Mouse (Mus musculus) brown adipose tissue, adult 24 weeks (tissue): ENCODE data around the gene Ihh. TPM values are rescaled to one million over a fixed set of nuclear protein-coding genes. Genes with fewer than 3 reads are reported as not detected.

Experiments used
- H3K27ac ChIP-seq: fragments of 200-500 bp; replicated peaks from 2 replicates; pipeline ENCODE4 v1.5.1; 2012; ENCODE audit warnings: low read depth, mild to moderate bottlenecking, low read length
- H3K4me1 ChIP-seq: fragments of 200-500 bp; 2 replicates; pipeline ENCODE4 v1.6.1; 2012; ENCODE audit warnings: low read length, mixed read lengths; ENCODE audit not compliant: control insufficient read depth, insufficient read depth, insufficient read length
- H3K4me3 ChIP-seq: fragments of 200-500 bp; 2 replicates; pipeline ENCODE4 v1.5.1; 2012; ENCODE audit warnings: low read depth, mild to moderate bottlenecking, low read length, moderate library complexity; ENCODE audit not compliant: insufficient read depth
- polyA plus RNA-seq: library from polyadenylated mRNA; stranded (reverse); fragments of >200 nt; gene quantifications from 2 replicates; pipeline ENCODE4 v1.2.4, GENCODE M21; 2012; ENCODE audit not compliant: missing spikeins, insufficient read depth, insufficient read length

Ihh gene
- polyA plus RNA-seq = not detected in 2 replicates

DNA sequence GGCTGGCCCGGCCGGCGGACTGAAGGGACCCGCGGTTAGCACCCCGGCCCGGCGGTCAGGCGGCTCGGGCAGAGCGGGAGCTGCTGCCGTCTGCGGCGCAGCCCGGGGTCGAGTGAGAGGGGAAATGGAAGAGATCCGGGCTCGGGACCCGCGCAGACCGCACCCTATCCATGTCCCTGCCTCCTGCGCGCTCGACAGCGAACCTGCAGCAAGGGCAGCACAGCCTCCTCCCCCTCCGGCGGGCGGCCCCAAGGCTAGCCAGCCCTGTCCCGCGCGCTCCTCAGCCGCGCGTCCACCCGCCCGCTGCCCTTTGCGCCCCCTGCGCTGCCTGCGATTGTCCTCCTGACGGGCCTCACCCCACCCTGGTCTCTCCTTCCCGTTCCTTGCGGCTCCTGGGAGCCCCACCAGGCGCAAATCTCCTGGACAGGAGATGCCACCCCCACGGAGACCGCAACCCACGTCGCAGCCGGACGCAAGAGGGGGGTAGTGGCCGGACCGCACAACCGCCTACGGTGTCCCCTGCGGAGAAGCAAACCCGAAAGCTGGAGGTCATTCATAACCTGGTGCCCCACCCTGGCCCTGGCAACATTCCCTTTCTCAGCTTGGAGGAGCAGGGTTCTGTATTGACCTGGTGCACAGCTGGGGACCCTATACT, at the start of gene Ihh:
Gene Ihh, minus strand, starts transcription at position 117 of the 655 bp plus-strand sequence.
- 0 out of 2 replicates have a peak within 1 kb of the TSS, but pooled peaks have one; percentile 1 for H3K4me3 ChIP-seq
- H3K27ac ChIP-seq = no peak within 1 kb of the TSS
- peaks cover 10% of the 10 kb centered on the region for H3K4me1 ChIP-seq

DNA sequence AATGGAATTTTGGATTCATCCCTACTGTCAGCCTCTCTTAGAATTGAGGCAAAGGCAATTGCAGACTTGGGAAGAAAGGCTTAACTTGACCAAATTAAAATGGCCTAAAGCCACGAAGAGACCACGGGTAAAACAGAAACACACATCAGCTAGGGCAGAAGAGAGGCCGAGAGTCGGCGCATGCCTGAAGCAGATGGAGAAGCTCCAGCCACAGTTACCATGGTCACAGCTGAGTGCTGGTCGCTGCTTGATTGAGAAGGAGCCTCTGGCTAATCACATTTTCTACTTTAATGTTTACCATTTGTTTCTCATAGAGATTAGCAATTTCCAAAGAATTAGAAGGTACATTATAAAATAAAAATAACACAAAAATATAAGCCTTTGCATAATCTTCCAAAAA, 49.7 kb upstream of the Ihh start:
- Histone ChIP-seq H3K27ac (no peak overlapping the region), H3K4me3 (no peak overlapping the region), H3K4me1 (no peaks in the 10 kb centered on the region)

GRCm38 (mm10) chr1:75000496-75000895, 49.0 kb upstream of the Ihh start:
- Histone ChIP-seq H3K27ac (no peak overlapping the region), H3K4me3 (no peak overlapping the region), H3K4me1 (no peaks in the 10 kb centered on the region)

DNA sequence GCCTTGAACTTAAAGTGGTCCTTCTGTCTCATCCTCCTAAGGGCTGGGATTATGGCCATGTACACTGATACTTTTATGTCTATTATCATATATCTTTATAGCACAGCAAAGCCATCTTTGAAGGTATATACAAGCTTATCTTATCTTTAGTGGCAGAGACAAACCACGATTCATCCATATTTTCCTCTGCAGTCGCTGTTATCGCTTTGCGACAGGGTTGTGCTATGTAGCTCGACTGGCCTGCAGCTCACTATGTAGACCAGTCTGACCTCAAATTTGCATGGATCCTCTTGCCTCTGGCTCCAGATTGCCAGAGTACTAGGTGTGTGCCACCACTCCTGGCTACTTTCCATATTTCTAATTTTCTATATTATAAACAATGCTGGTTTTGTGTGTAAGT, 47.7 kb upstream of the Ihh start:
- Histone ChIP-seq H3K4me1 (no peaks in the 10 kb centered on the region), H3K27ac (no peak overlapping the region), H3K4me3 (no peak overlapping the region)

DNA sequence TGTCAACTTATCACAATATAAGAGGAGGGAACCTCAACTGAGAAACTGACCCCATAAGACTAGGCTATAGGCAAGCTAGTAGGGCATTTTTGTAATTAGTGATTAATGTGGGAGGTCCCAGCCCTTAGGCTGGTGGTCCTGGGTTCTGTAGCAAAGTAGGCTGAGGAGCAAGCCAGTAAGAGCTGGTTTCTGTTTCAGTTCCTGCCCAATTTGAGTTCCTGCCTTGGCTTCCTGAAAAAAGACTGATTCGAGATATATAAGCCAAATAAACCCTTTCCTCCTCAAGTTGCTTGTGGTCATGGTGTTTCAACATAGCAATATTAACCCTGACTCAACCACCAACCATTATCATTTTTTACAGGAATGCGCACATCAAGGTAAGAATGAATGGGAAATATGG, 45.8 kb upstream of the Ihh start:
- Histone ChIP-seq H3K4me3 (no peak overlapping the region), H3K4me1 (no peaks in the 10 kb centered on the region), H3K27ac (no peak overlapping the region)

- Histone ChIP-seq H3K4me1 (no peaks in the 10 kb centered on the region), H3K27ac (no peak overlapping the region), H3K4me3 (no peak overlapping the region)
These were observed 25.5 kb upstream of the Ihh start for GRCm38 (mm10) chr1:74977001-74977400.

DNA sequence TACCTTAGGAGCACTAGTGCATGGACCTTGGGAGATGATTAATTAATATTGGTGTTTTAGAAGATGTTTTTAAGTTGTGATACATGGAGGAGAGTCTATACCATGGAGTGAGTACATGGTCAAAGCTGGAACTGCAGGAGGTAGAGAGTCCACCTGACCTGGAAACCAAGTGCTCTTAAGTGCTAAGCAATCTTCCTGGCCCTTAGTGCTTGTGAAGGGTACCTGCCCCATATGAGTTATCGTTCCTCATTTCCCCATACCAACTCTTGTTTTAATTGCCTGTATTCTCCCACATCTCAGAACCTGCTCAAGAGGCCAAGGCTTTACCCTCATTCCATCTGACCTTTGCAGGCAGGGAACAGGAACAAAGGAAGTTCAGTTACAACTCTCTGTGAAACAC, 24.5 kb upstream of the Ihh start:
- no peaks in the 10 kb centered on the region for H3K4me1 ChIP-seq
- no peak overlapping the region for H3K4me3 ChIP-seq

GRCm38 (mm10) chr1:74973590-74973989, 22.1 kb upstream of the Ihh start:
- H3K4me3 ChIP-seq = no peak overlapping the region
- H3K4me1 ChIP-seq = no peaks in the 10 kb centered on the region
- H3K27ac ChIP-seq = no peak overlapping the region

More for the DNA sequence above, 24.5 kb upstream of the Ihh start:
- H3K27ac ChIP-seq = no peak overlapping the region

DNA sequence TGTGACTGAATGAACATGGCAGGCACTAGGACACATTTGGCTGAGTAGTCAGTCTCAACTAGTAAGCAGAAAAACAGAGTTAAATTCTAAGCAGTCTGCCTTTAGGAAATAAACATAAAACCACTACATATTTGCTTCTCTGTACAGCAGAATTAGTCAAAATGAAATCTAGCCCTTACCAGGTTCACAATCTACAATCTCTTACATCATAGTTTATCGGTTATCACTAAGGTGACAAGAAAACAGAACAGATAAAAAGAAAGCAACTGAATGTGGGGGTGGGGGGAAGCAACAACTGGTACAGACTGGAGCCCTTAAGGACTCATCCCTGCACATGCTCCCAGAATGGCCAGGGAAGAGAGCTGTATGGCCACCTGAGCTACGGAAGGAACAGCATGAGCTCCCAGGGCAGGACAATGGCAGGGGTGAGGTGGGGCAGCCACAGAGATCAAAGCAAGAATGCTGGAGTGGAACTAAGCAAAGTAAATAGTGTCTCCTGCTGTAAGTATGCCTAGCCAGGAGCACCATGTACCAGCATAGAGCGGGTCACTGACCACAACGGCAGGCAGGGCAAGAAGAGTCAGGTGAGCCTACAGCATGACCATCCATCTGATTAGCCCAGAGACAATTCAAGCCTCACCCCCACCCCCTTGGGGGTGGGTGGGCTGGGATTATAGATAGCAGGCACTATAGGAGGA, 20.0 kb upstream of the Ihh start:
- no peaks in the 10 kb centered on the region for H3K4me1 ChIP-seq
- H3K4me3 ChIP-seq = no peak overlapping the region
- no peak overlapping the region for H3K27ac ChIP-seq

DNA sequence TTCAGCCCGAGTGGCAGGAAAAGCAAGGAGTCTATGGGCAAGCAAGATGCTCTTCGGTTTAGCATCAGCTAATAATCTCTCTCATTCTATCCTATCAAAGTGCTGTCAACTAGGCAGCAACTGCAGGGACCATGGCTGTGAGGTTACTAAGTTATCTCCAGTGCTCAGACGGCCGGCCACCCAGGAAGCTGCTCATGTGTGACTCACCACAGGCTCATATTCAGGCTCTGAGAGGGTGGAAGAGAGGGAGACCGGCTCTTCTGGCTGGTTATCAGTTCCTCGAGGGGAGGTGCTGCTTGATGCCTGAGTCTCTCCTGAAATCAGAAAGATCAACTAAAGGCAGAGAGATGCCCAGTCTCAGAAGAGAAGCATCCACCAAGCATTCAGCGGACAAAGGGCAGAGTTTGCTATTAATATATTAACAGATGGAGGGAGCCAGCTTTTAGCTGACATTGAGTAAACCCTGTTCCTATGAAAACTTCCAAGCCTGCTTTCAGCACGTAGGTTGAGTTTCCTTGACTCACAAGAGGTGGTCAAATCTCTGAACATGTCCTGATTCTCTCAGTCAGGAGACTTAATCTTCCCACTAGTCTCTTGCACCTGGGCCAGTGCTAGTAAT, 16.6 kb upstream of the Ihh start:
- no peak overlapping the region for H3K4me3 ChIP-seq
- H3K4me1 ChIP-seq = no peaks in the 10 kb centered on the region
- H3K27ac ChIP-seq = no peak overlapping the region

DNA sequence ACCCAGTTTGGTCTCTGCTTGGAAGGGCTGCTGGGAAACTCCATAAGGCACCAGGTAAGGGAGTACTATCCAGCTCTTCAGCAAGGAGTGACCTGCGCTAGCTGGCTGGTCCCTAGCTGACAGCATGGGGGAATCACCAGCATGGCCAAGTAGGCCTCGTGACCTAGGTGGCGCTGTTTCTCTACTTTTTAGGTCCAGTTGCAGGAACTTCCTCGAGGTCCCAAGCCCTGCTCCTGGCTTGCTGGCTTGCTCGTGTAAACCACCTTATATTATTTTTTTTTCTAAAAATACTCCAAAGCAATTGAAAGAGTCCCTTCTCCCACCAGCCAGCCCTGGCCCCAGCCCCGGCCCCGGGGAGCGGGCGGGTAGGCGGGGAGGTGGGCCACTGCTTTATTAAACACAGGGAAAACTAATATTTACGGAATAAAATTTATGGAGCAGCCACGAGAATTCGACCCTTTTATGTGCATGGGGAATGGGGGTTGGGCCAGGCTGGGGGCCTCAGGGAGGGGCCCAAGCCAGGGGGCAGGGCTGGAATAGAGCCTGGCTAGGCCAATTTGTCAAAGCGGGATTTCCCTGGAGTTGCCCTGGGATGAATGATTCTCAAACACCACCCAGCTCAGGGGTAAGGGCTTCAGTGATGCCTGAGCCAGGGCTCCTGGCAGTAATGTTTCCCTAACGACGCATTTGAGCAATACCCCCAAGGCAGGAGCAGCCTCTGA, 13.2 kb upstream of the Ihh start:
- no peaks in the 10 kb centered on the region for H3K4me1 ChIP-seq
- H3K4me3 ChIP-seq = no peak overlapping the region
- no peak overlapping the region for H3K27ac ChIP-seq

- Histone ChIP-seq H3K27ac (no peak overlapping the region), H3K4me1 (no peaks in the 10 kb centered on the region), H3K4me3 (no peak overlapping the region)
These were observed 11.4 kb upstream of the Ihh start for GRCm38 (mm10) chr1:74962853-74963227.

DNA sequence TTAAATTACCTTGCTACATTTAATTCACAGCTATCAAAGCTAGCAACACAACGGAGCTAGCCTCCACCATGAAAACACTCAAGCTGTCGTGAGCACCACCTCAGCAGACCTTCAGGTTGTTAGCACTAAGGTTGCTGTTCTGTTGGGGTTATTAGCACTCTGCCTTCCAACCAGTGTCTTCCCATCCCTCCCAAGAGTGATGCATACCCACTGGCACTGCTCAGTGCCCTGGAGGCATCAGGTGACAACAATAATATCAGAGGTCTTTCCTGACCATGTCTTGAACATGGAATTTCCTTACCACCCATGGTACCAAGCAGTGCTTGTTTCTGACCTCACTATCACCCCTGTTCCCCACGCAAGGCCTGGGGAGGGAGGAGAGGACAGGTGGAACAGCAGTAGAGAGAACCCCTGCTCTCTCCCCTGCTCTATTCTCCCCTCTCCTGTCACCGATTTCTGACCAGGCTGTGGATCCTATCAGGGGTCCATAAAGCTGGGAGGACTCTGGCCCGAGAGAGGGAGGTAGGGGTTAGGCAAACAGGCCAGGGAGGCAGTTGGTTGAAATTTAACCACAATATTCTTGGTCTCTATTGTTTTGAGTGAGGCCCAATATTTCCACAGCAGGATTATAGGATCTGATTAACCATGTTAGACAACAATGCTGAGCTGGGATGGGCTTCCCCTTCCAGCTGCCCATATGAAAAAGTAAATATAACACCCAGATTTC, 10.8 kb upstream of the Ihh start:
- H3K4me3 ChIP-seq = no peak overlapping the region
- H3K4me1 ChIP-seq = no peaks in the 10 kb centered on the region
- H3K27ac ChIP-seq = no peak overlapping the region

GRCm38 (mm10) chr1:74961722-74962121, 10.2 kb upstream of the Ihh start:
- H3K4me3 ChIP-seq = no peak overlapping the region
- no peaks in the 10 kb centered on the region for H3K4me1 ChIP-seq

DNA sequence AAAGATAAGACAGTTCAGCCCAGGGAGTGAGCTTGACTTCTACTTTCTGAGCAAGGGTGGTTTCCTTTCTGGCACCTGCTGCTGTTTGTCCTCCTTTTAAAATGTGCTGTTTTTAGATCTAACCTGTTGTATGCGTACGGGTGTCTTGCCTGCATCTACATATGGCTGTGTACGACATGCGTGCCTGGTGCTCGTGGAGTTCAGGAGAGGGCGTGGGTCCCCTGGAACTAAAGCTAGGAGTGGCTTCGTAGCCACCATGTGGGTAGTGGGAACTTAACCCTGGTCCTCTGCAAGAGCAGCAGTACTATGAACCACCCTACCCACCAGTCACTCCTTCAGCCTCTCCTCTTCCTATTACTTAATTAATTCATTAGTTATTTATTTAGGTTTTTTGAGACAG, 8.6 kb upstream of the Ihh start:
- H3K4me1 ChIP-seq = no peaks in the 10 kb centered on the region
- H3K27ac ChIP-seq = no peak overlapping the region
- no peak overlapping the region for H3K4me3 ChIP-seq

More at GRCm38 (mm10) chr1:74961722-74962121, 10.2 kb upstream of the Ihh start:
- no peak overlapping the region for H3K27ac ChIP-seq
